Mouse (Mus musculus): Measurements from ENCODE around the gene Pramel5.
"Not testable (repeated sequence)": the region's sequence is repeated elsewhere in the genome, so short reads cannot be mapped to it uniquely, and the experiment has no call there.

The Pramel5 gene

GRCm38 (mm10) chr4:144280388-144280787 lies at the start of gene Pramel5:
TSS of gene Pramel5 (minus strand) at chr4:144280488.
- not testable (repeated sequence) for DNase-seq

GRCm38 (mm10) chr4:144329949-144330348 lies 49.7 kb upstream of the Pramel5 start, which contains the start of gene Gm13128:
TSS of gene Gm13128 (plus strand) at chr4:144330249.
- not testable (repeated sequence) for DNase-seq

GRCm38 (mm10) chr4:144312666-144313460 lies 32.6 kb upstream of the Pramel5 start:
- DNase-seq, result not testable (repeated sequence)

GRCm38 (mm10) chr4:144299414-144299813 lies 19.1 kb upstream of the Pramel5 start:
- DNase-seq, result not testable (repeated sequence)

GRCm38 (mm10) chr4:144254768-144255167 lies 25.5 kb downstream of the Pramel5 start:
- not testable (repeated sequence) for DNase-seq
